Mouse (Mus musculus): ENCODE results near the gene Tshb.

The Tshb gene

GRCm38 (mm10) chr3:102737106-102737505 lies 45.4 kb downstream of the Tshb start:
- no peak for DNase-seq (ENCODE audit: low read depth)

- DNase-seq (ENCODE audit: low read depth), result no peak
Observed at GRCm38 (mm10) chr3:102736436-102736835, 46.1 kb downstream of the Tshb start.

- no peak for DNase-seq (ENCODE audit: low read depth)
Observed at GRCm38 (mm10) chr3:102735638-102736037, 46.9 kb downstream of the Tshb start.

- no peak for DNase-seq (ENCODE audit: low read depth)
Observed at GRCm38 (mm10) chr3:102735031-102735558, 47.4 kb downstream of the Tshb start.

- no peak for DNase-seq (ENCODE audit: low read depth)
Observed at GRCm38 (mm10) chr3:102734313-102735030, 48.0 kb downstream of the Tshb start, which contains the start of gene Tspan2. Gene Tspan2 (plus strand): TSS chr3:102734529.

GRCm38 (mm10) chr3:102733936-102734312 lies 48.6 kb downstream of the Tshb start:
- DNase-seq (ENCODE audit: low read depth), result no peak

- DNase-seq (ENCODE audit: low read depth), result no peak
Observed at GRCm38 (mm10) chr3:102733050-102733449, 49.5 kb downstream of the Tshb start.

- DNase-seq (ENCODE audit: low read depth), result no peak
Observed at GRCm38 (mm10) chr3:102732619-102733018, 49.9 kb downstream of the Tshb start.

- DNase-seq (ENCODE audit: low read depth), result no peak
Observed at GRCm38 (mm10) chr3:102731112-102731511, 51.4 kb downstream of the Tshb start.

GRCm38 (mm10) chr3:102729416-102729815 lies 53.1 kb downstream of the Tshb start:
- DNase-seq (ENCODE audit: low read depth), result no peak

All from c-Kit-positive CD71-negative TER-119-negative erythroid progenitor cells, embryonic 14.5 days (primary cell).